Mouse (Mus musculus): Measurements from ENCODE around the gene Cpt1a.

Cpt1a gene

DNA sequence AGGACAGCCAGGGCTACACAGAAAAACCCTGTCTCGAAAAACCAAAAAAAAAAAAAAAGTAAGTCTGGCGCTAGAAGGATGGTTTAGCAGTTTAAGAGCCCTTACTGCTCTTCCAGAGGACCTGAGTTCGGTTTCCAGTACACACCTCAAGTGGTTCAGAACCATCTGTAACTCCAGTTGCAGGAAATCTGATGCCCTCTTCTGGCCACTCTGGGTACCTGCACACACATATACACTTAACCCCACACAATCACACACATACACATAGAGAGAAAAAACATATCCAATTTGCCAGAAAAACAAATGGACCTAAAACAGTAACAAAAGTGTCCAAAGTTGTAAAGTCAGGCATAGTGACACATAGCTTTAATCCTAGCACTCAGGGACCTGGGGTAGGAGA is 43.0 kb downstream of the Cpt1a start:
- DNase-seq (ENCODE audit: low spot score in 2 of 2): no peak

DNA sequence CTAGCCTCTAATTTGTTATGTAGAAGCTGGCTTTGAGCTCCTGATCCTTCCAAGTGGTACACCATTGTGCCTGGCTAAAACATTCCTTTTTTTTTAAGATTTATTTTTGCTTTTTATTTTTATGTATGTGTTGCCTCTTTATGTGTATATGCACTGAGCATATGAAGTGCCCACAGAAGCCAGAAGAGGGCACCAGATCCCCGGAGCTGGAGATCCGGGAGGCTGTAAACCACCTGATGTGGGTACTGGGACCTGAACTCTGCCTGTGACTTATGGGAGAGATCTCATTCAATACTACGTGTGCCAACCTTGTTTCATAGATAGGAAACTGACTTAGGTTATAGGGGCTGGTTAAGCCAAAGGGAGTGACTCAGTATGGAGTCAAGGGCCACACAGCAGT is 46.1 kb downstream of the Cpt1a start:
- no peak for DNase-seq (ENCODE audit: low spot score in 2 of 2)

DNA sequence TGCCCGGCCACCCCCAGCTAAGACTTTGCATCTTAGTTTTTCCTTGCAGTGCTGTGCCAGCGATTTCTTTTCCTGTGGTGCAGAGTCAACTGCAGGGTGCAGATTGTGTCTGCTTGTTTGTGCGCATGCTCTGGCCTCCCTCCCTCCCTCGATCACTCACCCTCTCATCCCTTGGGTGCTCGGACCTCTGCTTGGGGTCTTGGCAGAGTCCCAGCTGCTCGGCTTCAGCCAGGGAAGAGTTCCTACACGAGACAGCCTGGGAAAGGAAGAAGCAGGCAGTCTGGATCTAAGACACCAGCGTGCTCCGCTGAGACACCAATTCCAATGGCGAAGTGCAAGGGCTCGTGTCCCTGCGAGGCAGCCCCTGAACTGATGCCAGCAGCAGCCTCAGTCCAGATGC is 51.2 kb downstream of the Cpt1a start:
- DNase-seq (ENCODE audit: low spot score in 2 of 2): no peak

DNA sequence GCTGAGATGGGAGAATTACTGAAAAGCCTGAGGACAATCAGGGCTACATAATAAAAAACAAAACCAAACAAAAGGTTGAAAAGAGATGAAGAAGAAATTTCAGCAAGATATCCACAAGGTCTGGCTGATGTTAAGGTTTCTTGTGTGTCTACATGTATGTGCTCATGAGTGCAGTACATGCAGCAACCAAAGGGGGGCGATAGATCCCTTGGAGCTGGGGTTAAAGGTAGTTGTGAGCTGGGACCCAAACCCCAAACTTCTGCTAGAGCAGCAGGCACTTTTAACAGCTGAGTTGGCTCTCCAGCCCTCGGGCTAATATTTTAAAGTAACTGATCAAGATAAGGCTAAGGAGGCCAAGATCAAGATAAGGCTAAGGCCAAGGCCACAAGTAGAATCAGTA is 51.9 kb downstream of the Cpt1a start:
- no peak for DNase-seq (ENCODE audit: low spot score in 2 of 2)

DNA sequence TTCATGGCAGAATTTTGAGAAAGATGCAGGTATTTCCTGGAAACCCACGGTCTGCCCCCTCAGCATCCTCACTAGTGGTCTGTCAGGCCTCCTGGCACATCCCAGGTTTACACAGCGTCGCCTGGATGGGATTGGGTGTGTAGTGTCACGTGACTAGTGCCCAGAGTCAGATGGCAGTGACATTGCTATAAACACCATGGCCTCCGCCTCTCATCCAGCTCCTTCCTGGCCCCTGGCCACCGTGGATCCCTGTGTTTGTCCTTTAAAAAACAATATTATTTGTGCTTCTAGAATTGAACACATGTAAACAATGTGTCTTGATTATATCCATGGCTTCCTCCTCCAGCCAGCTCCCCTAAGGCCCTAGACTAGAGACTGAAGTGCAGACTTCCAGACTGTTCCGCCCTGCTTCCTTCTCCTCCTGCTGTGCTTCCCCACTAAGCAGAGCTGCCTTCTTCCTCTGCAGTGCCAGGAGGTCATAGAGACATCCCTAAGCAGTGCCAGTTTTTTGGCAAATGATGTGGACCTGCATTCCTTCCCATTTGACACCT is 53.9 kb downstream of the Cpt1a start:
- DNase-seq (ENCODE audit: low spot score in 2 of 2): no peak

DNA sequence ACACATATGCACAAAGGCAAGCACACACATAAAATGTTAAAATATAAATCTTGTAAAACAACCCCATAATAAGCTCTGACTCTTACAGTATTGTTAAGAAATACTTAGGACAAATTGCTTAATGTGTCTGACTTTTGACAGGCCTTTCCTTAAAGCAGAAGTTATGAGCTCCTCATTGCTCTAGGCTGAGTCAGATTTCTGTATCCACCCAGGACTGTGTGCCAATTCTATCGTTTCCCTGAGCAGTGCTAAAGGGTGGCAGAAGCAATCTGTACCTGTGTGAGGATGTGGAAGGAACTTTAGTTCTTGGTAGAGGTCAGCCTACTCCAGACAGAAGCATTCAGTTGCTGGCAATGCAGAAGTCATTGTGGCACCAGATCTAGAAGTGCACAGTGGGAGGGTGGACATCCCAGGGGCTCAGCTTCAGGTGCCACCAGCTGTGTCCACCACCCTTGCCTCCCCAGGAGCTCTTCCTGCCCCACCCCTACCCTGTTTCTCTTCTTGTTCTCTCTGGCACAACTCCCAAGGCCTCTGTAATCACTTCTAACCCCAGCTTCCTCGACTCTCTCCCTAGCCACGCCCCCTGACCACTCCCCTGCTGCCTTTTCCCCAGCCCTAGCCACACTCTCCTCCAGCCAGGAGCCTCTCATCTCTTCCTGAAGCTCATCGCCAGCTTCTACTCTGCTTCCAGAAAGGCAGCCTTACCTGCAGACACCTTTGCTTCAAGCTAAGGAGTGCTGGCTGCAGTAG is 55.0 kb downstream of the Cpt1a start:
- DNase-seq (ENCODE audit: low spot score in 2 of 2): peak; percentile 28 to 37

DNA sequence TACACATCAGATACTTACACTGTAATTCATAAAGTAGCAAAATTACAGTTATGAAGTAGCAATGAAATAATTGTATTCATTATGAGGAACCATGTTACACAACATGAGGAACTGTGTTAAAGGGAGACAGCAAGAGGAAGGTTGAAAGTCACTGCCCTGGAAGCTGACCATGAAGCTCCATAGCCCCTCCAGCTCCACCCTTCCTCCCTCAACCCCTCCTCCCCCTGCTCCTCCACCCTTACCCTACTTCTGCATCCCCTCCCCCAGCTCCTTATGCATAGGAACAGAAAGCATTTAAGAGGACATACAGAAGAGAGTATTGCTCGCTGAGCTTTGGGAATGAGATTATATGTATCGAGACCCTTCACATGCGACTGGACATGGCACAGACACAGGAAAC is 56.5 kb downstream of the Cpt1a start:
- no peak for DNase-seq (ENCODE audit: low spot score in 2 of 2)

DNA sequence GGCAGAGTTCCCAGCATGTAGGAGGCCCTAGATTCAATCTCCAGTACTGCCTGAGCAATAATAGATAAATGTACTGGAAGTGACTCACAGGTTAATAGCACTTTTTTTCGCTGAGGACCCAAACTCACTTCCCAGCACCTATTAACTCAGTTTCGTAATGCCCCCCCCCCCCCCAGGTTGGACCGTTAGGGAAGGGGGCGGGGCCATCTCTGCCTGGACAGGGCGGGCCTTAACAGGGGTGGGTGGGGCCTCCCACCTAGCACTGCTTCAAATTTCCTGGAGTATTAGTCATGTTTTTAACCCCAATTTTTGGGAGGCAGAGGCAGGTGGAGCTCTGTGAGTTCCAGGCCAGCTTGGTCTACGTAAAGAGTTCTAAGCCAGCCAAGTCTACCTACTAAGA is 65.9 kb downstream of the Cpt1a start:
- DNase-seq (ENCODE audit: low spot score in 2 of 2): no peak

DNA sequence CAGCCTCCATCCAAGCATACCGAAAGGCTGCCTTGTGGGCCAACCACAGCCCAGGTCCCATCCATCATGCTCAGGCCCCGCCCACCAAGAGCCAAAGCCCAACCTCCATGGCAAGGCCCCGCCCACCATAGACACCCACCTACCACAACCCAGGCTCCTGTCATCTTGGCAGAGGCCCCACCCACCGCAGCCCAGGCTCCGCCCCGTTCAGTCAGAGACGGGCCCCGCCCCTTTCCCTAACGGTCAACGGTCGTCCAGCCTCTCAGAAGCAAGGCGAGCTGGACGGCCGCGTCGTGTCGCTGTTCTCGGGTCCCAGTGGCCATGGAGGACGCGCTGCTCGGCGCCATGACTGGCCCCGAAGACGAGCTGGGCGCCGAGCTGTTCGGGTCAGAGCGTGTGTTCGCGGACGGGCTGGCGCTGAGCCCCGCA is 66.5 kb downstream of the Cpt1a start, which contains the start of gene Tesmin:
Gene Tesmin, plus strand, starts transcription at position 229 of the 429 bp plus-strand sequence.
- peak; percentile 73 for DNase-seq (ENCODE audit: low spot score in 2 of 2)

DNA sequence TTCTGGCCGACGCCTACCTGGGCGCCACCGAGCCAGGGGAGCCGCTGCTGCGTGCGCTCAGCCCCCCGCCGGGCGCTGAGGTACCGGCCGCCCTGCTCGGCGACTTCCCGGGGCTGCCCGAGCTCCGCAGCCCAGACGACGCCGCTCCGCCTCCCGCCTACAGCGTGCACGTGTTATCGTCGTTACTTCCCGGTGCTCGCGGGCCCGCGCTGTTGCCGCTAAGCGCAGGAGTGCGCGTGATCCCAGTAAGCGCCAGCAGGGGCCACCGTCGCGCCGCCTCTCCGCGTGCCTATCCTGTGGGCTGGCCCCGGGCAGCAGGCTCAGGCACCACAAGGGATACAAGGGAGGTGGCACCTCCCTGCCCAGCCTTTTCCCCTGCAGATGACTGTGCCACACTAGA is 67.0 kb downstream of the Cpt1a start:
- peak; percentile 80 to 92 for DNase-seq (ENCODE audit: low spot score in 2 of 2)

DNA sequence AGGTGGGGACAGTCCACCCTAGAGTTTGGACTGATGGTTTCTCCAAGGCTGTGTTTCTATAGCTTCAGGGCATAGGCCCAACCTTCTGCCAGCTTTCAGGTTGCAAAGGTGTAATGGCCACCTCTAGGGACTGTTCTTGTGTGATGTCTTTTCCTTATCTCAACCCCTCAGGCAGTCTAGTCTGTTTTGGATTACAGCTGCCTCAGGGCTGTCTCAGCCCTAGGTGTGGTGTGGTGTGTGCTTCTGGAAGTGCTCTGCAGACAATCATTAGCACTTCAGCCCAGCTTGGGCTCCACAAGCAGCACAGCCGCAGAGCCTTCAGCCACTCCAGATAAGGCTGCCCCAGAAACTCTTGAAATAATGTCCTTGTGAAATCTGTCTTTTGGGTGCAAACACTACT is 70.2 kb downstream of the Cpt1a start:
- DNase-seq (ENCODE audit: low spot score in 2 of 2): no peak

DNA sequence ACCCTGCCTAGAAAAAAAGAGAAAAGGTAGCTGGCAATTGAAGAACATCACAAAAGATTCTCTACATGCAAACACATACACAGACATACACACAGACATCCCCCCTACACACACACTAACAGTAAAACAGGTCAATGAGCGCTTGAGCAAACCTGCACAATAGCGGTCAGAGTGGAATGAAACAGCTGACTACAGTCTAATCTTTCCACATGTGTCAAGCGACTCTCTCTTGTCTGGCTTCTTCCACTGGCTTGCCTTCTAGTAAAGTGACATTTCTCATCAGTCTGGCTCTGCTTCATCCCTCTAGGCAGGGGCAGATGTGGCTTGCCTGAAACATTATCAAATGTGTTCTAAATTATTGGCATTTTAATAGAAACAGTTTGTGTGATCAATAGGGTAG is 72.1 kb downstream of the Cpt1a start:
- DNase-seq (ENCODE audit: low spot score in 2 of 2): no peak

DNA sequence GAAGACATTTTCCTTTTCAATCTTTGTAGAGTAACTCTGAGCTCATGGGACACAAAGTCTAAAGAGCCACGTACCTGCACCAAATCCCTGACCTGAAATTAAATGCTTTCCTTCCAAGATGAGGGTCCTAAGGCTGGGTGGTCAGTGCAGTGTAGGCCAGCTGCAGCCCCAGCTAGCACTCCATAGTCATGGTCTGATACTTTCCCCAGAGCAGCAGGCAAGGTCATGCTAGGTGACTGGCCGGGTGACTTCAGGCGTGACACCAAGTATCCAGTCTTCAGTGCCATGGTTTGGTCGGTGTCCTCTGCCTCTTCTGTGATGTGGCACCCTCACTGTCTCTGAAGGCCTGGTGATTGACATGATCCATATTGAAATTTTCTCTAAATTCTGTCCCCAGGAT is 77.9 kb downstream of the Cpt1a start:
- DNase-seq (ENCODE audit: low spot score in 2 of 2): no peak

DNA sequence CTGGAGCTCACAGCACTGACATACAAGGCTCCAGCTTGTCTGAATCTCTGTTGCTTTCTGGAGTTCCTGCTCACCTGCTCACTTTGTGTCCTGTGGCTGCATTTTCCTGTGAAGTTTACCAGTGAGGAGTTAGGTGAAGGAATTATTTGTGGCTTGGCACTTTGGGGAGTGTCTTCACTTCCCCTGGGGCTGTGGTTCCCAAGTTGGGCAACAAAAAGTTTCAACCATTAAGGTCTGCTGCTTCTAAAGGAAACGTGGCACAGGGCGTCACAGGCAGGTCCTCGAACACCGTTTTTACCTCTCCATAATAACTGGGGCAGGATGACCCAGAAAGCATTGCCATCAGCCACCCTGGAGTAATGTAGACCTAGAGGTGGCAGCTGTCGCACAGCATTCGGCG is 79.4 kb downstream of the Cpt1a start:
- no peak for DNase-seq (ENCODE audit: low spot score in 2 of 2)

DNA sequence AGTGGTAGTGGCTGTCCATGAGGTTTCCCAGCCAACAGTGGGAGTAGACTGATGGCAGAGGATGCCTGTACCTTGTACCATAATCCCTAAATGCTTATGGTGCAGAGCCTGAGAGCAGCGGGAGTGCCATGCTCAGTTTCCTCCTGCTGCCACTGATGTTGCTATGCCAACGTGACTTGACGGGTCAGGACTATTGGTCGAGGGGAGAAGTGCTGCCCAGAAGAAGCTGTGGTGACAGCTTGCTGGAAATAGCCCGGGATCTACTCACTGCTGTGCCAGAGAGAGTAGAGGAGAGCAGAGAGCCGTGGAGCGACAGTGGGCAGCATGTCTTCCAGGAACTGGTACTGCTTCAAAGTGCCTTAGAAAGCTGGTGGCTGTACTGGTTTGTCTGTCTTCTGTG is 79.8 kb downstream of the Cpt1a start:
- DNase-seq (ENCODE audit: low spot score in 2 of 2): no peak

DNA sequence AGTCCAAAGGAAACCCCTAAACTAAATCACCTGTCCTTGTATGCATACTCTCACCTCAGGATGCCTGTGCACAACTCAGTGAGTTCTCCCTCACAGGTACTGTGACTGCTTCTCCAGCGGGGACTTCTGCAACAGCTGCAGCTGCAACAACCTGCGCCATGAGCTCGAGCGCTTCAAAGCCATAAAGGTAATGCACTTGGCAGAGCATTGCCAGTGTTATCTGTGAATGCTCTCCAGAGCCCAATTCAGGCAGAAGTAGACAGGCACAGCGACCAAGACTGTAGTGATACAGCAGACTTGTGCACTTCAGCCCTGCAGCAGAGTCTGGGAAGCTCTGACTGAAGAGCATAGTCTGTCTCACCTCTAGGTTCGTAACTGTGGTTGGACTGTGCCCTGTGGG is 80.3 kb downstream of the Cpt1a start:
- no peak for DNase-seq (ENCODE audit: low spot score in 2 of 2)

DNA sequence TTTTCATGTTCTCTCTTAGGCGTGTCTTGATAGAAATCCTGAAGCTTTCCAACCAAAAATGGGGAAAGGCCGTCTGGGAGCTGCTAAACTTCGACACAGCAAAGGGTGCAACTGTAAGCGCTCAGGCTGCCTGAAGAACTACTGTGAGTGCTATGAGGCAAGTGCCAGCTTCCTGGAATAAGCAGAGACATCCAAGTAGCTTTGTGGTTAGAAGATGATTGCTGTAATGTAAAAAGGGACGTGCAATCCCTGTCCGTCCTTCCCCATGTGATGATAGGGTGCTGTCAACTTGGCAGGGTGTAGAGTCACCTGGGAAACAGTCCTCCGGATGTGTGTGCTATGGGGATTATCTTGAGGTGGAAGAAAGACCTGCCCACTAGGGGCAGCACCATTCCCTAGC is 81.9 kb downstream of the Cpt1a start:
- DNase-seq (ENCODE audit: low spot score in 2 of 2): no peak

DNA sequence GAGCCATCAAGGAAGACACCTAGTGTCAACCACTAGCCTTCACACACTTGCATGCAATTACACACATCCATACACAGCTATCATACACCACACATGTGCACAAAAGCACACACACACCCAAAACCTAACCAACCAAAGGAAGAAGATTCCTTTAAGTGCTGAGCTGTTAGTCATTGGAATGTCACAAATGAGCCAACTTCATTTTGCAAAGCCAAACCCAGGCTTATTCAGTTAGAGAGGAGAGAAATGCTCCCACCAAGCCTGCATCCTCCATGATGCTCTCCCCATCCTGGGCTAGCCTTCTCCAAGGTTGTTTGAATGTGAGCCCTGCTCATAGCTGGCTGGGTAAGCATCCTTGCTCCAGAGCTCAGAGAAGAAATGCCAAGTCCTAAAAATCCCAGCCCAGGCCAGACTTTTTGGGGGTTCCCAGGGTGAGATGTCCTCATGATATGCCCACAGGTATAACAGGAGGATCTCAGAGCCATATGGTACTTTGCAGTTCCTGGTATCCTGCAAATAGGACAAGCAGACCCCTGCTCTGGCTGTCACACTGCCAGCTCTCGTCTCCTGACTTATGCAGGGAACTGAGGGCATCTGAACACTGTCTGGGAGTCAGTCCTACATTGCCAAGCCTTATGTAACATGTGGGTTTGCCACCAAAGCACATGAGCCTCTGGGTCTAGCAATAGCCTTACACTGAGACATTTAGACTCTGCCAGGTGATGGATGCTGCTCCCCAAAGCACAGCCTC is 83.6 kb downstream of the Cpt1a start:
- DNase-seq (ENCODE audit: low spot score in 2 of 2): no peak

DNA sequence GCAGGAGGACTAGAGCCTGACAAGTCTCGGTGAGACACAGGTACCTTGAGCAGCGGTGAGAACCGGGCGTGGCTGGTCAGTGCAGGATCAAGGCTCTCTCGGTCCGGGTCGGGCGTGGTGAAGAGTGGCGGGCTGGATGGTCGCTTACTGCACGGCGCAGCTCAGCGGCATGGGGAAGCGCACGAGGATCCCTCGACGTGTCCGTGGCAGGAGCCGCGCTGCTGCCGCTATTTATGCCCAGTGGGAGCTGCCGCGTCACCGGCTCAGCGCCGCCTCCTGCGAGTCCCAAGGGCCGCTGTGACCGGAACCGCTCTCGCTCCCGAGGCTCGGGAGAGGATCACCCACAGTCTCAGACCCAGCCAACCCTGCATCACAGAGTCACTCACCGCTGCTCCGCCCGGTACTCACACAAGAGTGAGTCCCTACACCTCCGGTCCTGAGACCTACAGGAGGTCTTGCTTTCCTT is 92.2 kb downstream of the Cpt1a start, which contains the start of gene Gal:
Gene Gal, minus strand, starts transcription at position 277 of the 466 bp plus-strand sequence.
- peak in 1 of 2 experiments; percentile 23 for DNase-seq (ENCODE audit: low spot score in 2 of 2)

DNA sequence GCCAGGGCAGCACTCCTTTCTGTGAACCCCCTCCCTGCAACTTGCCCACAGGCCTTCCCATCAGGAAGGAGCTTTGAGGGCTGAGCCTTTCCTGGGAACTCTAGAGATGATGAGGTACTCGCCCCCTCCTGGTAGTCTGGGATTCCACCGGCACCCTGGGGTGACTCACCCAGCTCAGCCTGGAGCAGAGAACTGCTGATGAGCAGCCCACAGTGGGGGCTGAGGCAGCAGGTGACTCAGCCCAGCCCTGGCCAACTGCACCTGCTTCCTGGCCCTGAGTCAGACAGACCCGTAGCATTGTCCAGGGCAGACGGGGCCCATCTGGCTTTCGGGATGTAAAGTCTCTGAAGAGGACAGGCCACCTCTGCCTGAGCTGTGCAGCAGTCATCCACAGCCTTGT is 97.1 kb downstream of the Cpt1a start:
- DNase-seq (ENCODE audit: low spot score in 2 of 2): no peak

DNA sequence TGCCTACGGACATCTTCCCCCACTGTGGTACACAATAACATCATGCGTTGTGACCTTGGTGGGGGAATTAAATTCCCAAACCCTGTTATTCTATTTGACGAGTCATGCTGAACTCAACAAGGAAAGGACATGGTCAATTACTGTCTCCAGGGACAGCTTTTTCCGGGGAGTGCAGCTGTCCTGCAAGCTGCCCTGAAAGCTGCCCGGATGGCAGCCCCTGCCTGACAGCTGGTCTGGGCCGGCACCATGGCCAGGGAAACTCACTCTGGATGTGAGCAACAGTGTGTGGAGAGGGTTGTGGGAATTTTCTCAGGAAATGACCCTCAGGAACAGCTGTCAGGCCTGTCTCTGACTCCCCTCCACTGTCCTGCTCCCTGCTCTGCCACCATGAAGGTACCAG is 100.4 kb downstream of the Cpt1a start:
- DNase-seq (ENCODE audit: low spot score in 2 of 2): no peak

DNA sequence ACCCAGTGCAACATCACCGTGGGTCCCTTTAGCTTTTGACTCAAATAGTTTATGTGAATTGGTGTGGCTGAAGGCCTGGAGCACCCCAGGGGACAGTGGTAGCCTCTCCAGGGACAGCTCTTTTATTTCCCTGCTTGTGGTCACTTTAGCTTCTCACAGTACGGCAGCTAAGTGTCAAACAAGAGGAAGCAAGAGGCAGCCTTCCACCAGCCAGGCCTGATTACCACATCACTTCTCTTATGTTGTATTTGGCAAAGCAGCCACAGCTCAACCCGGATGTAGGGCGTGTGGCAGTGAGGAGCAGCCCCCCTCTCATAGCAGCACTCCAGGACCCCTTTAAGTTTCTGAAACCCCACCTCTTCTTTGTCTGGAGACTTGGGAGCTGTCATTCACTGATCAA is 100.8 kb downstream of the Cpt1a start:
- DNase-seq (ENCODE audit: low spot score in 2 of 2): no peak

DNA sequence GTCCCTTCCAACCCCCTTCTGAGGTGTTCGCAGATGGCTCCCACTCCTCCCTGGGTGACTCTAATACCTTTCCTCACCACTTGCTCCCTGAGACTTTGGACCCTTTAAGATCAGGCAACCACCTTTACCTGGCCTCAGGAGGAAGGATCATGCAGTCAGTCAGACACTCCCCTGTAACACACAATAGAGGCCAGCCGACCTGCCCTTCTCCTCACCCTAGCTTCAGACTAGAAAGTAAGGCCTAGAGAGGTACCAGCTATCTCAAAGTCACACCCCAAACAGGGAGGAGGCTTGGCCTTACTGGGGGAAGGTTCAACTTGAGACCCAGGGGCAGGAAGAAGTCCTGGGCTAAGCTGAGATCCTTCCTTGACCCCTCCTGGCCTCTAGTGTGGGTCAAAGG is 102.1 kb downstream of the Cpt1a start:
- no peak for DNase-seq (ENCODE audit: low spot score in 2 of 2)
